Mouse (Mus musculus): ENCODE measurements around the gene Nfe2.
"Not testable (repeated sequence)": the region's sequence is repeated elsewhere in the genome, so short reads cannot be mapped to it uniquely, and the experiment has no call there.

Nfe2 gene

DNA sequence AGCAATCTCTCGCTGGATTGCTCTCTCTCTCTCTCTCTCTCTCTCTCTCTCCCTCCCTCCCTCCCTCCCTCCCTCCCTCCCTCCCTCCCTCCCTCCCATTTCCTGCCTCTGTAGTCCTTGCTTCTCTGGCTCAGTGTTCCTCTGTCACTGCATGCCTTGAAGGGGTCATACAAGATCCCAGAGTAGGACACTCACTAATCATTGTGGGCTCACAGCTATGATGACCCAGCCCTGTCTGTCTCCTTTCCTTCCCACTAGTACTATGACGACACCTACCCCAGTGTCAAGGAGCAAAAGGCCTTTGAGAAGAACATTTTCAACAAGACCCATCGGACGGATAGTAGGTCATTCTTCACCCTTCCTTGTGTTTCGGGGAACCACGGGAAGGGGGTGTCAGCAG lies 32.2 kb upstream of the Nfe2 start:
- DNase-seq, result no peak

DNA sequence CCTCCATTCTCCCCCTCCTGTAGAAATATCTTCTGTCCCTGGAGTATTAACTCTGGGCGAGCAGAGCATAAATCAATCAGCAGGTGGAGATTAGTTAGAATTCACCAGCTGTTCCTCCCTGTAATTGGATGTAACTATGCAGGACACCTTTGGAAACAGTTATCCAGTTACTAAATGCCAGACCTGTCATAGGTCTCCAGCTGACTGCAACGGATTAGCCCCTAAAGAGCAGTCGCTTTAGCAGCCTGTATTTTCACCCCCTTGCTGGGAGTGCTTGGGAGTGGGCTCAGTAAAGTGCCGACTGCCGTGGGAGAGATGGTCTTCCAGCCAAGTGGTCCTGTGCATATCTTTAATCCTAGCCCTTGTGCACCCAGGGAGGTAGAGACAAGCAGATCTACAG lies 31.4 kb upstream of the Nfe2 start:
- no peak for DNase-seq

DNA sequence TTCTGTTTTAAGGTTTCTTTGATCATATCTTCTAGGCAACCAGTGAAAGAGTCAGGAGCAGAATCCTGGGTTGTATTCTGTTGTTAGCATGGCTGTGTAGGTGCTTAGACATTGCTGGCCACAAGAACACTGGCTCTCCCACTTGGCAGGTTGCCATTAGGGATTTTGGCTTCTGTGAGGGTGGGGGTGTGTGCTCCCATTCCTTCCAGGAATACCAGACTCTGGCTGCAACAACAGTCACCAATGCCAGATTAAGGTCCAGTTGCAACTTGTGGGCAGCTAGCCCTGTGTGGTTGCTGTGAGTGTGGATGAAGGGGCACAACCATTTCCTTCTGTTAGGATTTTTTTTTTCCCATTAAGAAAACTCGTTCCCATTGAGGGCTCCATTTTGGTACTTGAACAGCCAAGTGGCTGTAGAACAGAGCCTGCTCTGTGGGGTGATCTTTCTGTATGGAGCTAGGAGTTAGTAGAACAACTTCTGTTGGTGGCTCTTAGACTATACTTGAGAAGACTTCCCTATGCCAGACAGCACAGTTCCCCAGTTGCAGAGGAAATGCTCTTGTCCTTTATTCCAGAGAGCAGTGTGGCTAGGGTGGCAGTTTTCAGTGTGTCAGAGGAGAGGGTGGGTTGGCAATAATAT lies 27.7 kb upstream of the Nfe2 start:
- peak; percentile 44 for DNase-seq

DNA sequence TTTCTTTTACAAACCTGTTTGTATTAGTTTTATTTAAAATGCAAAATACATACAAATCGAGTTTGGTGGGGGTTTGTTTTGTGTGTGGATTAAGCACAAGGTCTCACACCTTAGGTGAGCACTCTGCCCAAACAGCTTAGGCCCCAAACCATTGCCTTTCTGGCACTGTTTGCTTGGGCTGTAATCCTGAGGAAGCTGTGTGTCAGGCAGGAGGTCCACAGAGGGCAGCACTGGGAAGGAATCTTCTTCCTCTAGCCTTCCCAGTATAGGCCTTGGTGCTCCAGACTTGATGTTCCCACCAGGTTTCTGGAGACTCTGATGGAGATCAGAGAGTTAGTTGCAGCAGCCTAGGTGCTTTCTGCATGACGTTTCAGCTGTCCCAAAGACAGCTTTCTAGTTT lies 26.4 kb upstream of the Nfe2 start:
- DNase-seq, result no peak

DNA sequence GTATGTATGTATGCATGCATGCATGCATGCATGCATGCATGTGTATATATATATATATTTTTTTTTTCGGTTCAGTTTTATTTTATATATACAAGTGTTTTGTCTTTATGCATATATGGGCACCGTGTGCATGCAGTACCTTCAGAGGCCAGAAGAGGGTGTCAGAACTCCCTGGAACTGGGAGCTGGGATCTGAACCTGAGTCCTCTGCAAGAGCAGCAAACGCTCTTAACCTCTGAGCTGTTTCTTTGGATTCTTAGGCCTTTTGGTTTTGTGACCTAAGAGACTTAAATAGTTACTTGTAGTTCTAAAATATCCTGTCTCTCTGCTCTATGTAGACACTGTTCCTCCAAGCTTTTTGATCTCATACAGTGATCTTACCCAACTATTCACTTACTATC lies 25.9 kb upstream of the Nfe2 start:
- DNase-seq, result peak; percentile 42

DNA sequence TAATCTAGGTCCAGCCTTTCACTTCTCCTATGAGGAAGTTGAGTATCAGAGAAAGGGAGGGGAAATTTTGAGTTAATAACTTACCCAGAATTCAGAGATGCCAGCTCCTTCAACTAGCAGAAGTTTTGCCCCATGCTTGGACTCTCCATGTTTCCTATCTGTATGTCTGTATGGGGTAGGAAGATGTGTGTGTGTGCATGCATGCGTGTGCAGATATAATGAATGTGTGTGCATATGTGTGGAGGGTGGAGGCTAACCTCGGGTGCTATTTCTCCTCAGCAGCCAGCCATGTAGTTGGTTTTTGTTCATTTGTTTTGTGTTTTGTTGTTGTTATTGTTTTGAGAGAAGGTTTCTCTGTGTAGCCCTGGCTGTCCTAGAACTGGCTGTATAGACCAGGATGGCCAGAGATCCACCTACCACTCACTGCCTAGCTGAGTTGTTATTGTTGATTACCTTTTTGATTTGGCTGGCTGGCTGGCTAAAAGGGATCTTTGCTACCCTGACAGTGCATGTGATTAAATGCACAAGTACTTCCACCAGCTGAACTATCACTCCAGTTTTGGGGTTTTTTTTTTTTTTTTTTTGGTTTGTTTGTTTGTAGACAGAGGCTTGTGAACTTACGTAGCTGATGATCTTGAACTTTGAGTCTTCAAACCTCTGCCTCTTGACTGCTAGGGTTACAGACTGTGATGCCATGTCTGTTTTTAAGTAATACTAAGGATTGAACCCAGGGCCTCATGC lies 23.4 kb upstream of the Nfe2 start:
- no peak for DNase-seq

DNA sequence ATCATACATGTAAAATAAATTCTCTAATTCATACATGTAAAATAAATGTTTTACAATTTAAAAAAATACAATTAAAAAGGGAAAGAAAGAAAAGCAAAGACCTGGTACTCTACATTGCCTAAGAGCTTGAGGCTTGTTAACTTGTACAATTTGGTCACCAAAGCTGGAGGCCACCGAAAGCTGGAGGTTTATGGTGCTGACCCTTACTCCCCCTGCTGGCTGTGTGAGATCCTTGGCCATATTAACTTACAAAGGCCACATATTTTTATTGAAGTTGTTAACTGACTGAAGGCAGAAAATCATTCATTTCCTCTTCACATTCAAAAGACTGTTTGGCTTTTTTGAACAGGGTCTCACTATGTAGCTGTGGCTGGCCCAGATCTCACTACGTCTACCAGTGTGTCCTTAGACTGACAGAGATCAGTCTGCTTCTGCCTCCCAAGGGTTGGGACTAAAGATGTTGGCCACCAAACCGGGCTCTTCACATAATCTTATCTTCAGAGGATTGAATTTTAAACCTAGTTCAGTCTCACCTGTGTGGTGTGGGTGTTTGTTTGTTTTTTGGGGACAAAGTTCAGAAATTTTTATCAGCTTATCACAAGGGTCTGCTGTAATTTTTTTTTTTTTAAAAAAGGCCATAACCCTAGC lies 22.7 kb upstream of the Nfe2 start:
- no peak for DNase-seq

DNA sequence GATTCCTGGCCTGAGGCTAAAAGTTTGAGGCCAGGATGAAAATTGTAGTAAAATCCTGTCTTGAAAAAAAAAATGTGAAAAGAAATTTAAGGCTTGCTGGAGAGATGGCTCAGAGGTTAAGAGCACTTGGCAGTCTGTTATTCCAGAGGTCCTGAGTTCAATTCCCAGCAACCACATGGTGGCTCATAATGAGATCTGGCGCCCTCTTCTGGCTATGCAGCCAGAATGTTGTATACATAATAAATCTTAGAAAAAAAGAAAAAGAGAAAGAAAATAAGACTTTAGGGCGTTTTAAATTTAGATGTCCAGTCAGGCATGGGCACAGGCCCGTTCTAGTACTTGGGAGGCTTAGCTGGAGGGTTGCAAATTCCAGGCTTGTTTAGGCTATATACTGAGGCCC lies 21.5 kb upstream of the Nfe2 start:
- peak; percentile 22 for DNase-seq

DNA sequence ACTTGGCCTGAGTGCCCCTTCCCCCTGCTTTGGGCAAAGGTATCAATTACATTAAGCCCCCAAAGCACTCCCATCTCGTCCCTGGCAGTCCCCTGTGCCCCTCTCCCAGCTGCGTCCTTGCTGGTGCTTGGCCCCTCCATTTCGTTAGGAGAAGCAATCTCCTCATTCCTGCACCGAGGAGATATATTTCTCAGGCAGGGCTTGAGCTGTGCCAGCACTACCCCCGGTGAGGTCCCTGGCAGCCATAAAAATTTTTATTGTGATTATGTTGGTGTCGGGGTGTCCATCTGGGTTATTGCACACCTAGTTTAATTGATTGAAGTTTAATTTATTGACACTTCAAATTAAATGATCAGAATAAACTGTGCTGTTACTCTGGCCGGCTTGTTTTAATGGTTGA lies 19.7 kb upstream of the Nfe2 start:
- no peak for DNase-seq

DNA sequence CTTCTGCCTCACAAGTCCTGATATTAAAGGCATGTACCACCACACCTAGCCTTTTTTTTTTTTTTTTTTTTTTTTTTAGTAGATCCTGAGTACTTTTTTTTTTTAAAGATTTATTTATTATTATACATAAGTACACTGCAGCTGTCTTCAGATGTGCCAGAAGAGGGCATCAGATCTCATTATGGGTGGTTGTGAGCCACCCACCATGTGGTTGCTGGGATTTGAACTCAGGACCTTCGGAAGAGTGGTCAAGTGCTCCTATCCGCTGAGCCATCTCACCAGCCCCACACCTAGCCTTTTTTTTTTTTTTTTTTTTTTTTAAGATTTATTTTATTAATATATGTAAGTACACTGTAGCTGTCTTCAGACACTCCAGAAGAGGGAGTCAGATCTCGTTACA lies 17.7 kb upstream of the Nfe2 start:
- not testable (repeated sequence) for DNase-seq

DNA sequence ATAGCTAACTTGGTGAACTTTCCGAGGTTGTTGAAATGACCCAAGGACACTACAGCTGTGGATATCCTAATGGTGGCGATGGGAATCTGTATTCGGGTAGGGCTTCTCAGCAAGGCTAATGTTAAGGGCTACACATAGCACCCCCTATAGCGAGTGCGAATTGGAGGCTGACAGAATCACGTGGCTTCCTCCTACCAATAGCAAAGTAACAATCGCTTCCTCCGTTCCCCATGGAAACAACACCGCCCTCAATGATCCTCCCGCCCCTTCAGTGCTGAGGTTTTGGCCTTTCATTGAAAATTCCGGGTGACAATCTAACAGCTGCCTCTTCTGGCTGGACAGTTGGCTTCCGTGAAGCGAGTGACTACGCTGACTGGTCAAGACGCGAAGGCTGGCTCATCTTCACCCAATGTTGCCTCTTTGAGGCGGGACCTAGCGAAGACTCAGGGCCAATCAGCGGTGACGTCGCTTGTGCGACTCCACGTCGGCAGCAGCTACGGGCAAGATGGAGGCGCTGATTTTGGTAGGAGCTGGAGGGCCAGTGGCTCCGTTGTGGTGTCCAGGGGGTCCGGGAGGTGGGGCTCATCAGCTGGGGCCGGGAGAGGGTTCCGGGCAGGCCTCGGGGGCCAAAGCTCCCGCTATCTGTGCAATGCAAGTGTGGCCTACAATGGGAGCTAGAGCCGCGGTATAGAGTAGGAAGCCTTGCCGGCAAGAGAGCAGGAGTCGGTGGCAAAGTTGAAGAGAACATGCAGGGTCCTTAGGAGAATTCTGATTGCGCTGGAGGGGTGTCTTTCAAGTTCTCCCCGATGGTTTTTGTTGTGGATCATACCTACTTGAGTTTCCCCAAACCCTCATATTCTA lies 14.4 kb upstream of the Nfe2 start, which contains the start of gene Copz1:
Copz1 (plus strand) TSS at position 296 of the 861 bp plus-strand sequence.
- DNase-seq, result peak; percentile 94

DNA sequence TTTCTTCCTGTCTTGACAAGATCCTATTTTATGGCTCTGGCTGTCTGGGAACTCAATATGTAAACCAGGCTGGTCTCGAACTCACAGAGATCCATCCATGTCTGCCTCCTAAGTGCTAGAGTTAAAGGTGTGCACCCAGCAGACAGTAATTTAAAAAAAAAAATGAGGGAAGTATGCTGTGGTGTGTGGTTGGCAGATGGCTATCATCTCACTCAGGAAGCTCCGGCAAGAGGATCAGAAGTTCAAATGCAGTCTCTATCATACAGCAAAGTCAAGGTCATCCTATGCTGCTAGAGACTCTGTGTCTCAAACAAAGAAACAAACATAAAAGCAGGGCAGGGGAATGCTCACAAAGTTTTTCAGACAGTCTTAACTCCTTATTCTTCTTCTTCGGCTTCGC lies 10.7 kb upstream of the Nfe2 start:
- no peak for DNase-seq

DNA sequence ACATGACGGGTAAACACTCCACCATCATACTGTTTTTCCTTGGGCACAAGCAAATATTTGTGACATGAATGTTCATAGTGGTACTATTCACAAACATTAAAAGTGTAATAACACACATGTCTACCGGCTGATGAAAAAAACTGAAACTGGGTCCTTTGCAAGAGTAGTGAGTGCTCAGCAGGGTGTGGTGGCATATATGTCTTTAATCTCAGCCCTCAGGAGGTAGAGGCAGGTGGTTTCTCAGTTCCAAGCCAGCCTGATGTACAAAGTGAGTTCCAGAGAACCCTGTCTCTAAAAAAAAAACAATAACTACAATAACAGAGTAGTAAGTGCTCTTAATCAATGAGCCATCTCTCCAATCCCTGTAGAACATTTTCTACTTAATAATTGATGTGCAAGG lies 6.6 kb upstream of the Nfe2 start:
- DNase-seq, result no peak

DNA sequence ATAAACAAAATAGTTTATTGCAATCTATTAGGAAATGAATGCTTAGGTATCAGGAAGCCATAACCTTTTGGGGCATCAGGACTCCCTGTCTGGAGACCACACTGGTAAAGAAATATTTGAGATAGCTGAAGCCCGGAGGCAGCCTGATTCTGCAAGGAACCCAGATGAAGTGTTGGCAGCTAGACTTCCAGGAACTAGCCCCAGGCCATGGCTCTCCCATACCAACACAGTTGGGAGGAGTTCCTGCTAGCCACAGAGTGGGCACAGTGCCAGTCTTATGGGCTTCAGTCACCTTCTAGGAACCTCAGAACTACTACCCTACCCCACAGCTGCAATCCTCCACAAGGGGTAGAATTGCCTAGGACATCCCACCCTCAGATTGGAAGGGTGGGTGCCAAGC lies 1.8 kb upstream of the Nfe2 start:
- no peak for DNase-seq

DNA sequence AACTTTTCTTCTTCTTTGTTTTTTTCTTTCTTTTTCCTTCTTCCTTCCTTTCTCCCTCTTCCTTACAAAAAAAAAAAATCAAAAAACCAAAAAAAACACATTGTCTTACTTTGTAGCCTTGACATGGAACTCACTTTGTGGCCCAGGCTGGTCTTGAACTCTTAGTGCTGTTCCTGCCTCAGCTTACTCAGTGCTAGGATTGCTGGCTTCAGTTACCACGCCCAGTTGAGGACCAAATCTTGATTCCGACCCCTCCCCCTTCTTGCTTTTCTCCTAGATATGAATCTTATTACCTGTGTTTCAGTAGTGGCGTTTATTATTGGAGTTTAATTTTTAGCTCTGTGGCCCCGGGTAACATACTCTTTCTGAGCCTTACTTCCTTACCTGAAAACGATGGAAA lies 959 bp upstream of the Nfe2 start:
- no peak for DNase-seq

DNA sequence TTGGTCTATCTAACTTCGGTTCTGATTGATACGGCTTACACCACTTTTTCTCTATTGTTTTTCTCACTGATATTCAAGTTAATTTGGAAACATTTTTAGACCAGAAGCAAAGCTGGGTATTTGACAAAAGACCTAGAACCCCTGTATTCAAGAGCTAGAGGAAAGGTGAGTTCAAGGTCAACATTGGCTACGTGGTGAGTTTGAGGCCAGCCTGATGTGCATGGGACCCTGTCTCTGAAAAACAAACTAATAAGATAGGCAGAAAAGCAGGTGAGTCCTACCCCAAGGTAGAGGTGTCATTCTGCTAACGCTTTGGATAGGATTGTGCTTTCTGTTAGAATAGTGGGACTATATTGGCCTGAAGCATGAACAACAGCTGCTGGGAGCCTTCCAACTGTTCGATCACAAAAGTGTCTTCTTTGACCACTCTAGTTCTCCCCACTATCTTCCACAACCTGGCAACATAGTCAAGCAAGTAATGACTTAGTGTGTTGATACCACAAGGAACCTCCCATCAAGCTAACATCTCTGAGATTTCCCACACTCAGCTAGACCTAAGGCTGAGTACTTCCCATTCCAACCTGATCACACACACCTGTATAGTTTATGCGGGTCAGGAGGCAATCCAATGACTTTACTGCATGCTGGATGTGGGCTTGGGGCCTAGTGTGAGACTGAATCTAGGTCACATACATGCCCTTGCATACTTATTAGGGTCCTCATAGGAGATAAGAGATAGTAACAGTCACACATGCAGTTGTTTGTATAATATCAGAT lies 1.8 kb downstream of the Nfe2 start:
- DNase-seq, result no peak

DNA sequence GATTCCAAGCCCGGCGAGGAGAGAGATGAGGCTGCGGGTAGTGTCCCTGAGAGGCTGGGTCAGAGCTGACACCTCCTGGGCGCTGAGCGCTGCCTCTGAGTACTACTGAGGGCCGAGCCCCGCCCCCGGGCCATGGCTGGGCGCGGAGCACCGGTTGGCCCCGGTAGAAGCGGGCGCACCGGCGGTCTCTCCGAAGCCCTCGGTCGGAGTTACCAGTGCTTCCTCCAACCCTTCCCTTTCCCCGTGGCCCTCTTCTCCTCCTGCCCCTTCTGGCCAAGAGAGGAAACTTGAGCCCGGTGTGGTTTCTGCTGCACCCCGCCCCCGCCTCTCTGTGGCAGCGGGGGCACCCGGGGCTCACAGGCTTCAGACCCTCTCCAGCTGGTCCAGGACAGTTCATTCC lies 3.0 kb downstream of the Nfe2 start:
- no peak for DNase-seq

DNA sequence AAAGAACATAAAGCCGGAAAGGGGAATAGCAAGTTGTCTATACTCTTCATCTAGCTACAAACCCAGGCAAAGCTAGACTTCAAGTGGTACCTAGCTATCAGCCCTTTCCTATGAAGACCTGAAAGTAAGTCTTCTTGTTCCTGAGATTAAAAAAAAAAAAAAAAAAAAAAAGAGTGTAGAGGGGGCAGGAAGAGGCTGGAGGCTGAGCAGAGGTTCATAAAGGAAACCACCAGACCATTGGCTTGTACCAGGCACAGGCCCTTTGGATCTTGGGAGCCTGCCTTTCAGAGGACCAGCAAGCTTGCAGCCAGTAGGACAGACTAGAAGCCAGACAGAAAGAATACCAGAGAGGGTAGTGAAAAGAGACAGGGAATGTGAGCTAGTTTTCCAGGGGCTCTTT lies 4.9 kb downstream of the Nfe2 start:
- no peak for DNase-seq

DNA sequence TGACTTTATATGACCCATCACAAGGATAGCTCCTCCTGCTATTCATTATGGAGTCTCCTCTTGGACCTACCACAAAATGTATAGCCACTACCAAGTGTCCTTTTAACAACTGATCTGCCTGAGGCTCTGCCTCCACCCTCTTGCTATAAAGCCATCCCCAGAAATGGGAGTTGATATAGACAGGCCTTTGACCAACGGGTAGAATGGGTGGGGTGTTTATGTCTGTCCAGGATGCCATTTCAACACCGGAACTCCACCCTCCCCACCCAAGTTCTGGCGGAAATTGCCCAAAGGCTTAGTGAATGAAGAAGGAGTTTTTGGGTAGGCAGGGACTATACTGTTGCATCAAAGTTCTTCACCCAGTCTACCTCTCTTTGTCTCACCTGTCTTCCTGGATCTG lies 5.5 kb downstream of the Nfe2 start:
- DNase-seq, result no peak

DNA sequence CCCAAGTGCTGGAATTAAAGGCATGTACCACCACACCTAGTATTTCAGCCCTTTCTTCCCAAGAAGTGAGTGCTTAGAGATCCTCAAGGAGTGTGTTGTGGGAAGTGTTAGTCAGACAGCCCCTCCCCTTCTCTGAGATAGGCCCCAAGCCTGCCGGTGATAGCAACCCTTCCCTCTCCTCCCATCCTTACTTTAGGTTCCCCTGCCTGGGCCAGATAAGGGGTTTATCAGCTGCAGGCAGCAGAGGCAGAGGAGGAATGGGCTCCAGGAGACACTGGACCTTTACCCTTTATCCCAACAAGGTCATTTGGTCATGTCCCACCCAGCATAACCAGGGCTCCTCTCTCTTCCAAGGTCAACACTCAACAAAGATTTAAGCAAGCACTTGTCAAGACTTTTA lies 6.6 kb downstream of the Nfe2 start:
- DNase-seq, result no peak

DNA sequence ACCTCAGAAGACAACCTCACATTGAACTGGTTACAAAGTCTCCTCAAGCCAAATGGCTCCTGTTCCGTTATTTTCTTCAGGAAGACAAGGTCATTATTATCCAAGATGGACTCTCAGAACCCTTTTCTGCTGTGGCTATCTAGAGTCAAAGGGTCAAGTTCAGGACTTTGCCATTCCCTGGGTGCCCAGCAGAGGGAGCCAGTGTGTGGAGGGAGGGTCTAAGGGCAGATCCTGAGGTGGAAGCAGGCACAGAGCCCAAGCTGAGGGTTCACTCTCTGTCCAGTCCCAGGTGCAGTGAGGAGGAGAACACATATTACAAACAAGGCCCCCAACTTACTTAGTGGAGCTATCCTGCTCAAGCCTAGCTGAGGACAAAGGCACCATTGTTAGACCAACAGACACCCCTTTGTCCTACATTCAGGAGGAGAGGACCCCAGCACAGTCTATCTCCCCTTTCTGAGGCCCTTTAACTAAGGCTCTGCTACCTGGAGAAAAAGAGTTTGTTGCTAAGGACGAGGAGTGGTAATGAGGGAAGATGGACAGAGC lies 7.9 kb downstream of the Nfe2 start:
- DNase-seq, result peak; percentile 51

DNA sequence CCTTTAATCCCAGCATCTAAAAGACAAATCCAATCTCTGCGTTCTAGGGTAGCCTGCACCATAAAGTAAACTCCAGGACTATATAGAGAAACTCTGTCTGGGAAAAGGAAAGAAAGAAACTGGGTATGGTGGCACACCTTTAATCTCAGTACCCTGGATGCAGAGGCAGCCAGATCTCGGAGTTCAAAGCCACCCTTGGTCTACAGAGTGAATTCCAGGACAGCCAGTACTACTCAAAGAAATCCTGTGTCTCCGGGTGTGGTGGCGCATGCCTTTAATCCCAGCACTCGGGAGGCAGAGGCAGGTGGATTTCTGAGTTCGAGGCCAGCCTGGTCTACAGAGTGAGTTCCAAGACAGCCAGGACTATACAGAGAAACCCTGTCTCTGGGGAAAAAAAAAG lies 8.7 kb downstream of the Nfe2 start:
- DNase-seq, result not testable (repeated sequence)
